ENCODE assay signal across 8 mouse cellular contexts in the genomic region with DNA sequence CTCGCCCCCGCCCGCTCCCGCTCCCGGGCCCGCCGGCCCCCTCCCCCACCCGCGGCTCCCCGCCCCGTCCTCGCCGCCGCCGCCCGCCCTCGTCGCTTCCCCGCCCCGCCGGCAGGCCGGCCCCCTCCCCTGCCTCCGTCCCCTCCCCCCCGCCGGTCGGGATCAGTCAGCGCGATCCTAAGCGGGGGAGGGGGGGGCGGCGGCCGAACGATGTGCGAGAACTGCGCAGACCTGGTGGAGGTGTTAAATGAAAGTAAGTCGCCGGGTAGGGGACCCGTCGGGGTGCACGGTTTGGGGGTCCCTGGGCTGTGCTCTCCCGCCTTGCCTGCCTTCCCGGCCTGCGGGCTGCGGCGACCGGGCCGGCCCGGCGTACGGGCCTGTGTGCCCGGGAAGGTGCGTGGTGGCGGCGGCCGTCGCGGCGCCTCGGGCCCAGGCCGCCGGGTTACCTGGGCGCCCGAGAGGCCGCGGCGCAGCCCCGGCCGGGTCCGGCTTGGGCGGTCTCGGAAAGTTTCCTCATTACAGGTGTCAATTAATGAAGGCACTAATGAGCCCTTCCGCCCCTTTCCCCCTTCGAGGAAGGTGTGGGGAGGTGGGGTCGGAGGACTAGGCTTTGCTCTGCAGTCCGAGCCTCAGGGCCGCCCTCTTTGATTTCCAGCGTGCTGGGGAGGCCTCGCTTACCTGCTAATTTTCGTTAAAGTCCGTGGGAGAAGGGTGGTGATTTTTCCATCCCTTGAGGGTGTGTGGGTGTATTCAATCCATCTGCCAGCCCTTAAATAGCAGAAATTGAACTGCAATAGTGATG. TPM values are rescaled to one million over a fixed set of nuclear protein-coding genes. Genes with fewer than 3 reads are reported as not detected.
DNase-seq lines count a peak whose midpoint lies in the region; ATAC-seq and TF ChIP-seq lines count a peak whose summit lies in the region.

Usp34 (plus strand) TSS at position 132 of the 802 bp plus-strand sequence.

- peak within 1 kb of the TSS; percentile 99 for H3K27ac ChIP-seq in heart, embryonic 13.5 days (replicated peaks)
- peak within 1 kb of the TSS; percentile 99 for H3K27ac ChIP-seq in liver, embryonic 15.5 days (replicated peaks)
- peak within 1 kb of the TSS; percentile 85 for H3K27ac ChIP-seq in neural tube, embryonic 12.5 days
- H3K27ac ChIP-seq in stomach, postnatal 0 days (replicated peaks): peak within 1 kb of the TSS; percentile 99

- peaks cover 20% of the 10 kb centered on the region for H3K4me1 ChIP-seq in heart, embryonic 13.5 days
- H3K4me1 ChIP-seq in liver, embryonic 15.5 days (replicated peaks): peaks cover 29% of the 10 kb centered on the region
- peaks cover 11% of the 10 kb centered on the region for H3K4me1 ChIP-seq in neural tube, embryonic 12.5 days
- H3K4me1 ChIP-seq in stomach, postnatal 0 days (replicated peaks; ENCODE audit: control insufficient read depth, insufficient read depth): peaks cover 2% of the 10 kb centered on the region; the same call in 1 of the 2 replicates

- H3K4me2 ChIP-seq in heart, embryonic 13.5 days: peak within 1 kb of the TSS; percentile 81
- H3K4me2 ChIP-seq in liver, embryonic 15.5 days: peak within 1 kb of the TSS; percentile 83
- H3K4me2 ChIP-seq in neural tube, embryonic 12.5 days (replicated peaks): peak within 1 kb of the TSS; percentile 56
- H3K4me2 ChIP-seq in stomach, postnatal 0 days (replicated peaks; ENCODE audit: low read depth): peak within 1 kb of the TSS; percentile 69

- H3K9ac ChIP-seq in heart, embryonic 13.5 days: peak within 1 kb of the TSS; percentile 99
- peak within 1 kb of the TSS; percentile 99 for H3K9ac ChIP-seq in liver, embryonic 15.5 days
- H3K9ac ChIP-seq in neural tube, embryonic 12.5 days: peak within 1 kb of the TSS; percentile 91
- peak within 1 kb of the TSS; percentile 98 for H3K9ac ChIP-seq in stomach, postnatal 0 days (ENCODE audit: low read length)

- no peaks in the 10 kb centered on the region for H3K27me3 ChIP-seq in heart, embryonic 13.5 days (replicated peaks)
- H3K27me3 ChIP-seq in liver, embryonic 15.5 days: no peaks in the 10 kb centered on the region
- H3K27me3 ChIP-seq in neural tube, embryonic 12.5 days (replicated peaks): no peaks in the 10 kb centered on the region
- H3K27me3 ChIP-seq in stomach, postnatal 0 days (ENCODE audit: control insufficient read depth, insufficient read depth, low read length): no peaks in the 10 kb centered on the region

- peaks cover 12% of the 10 kb centered on the region for H3K36me3 ChIP-seq in heart, embryonic 13.5 days
- H3K36me3 ChIP-seq in liver, embryonic 15.5 days (replicated peaks): 0 out of 2 replicates have a peak, but pooled peaks cover 4% of the 10 kb centered on the region
- no peaks in the 10 kb centered on the region for H3K36me3 ChIP-seq in neural tube, embryonic 12.5 days
- H3K36me3 ChIP-seq in stomach, postnatal 0 days (ENCODE audit: control insufficient read depth, insufficient read depth, low read length): no peaks in the 10 kb centered on the region

- no peak for ATAC-seq in erythroid progenitor cell, adult 5-6 weeks (replicated peaks; ENCODE audit: low FRiP score, poor library complexity, severe bottlenecking)
- ATAC-seq in heart, embryonic 13.5 days (ENCODE audit: extremely low read depth, insufficient number of reproducible peaks, low FRiP score, low TSS enrichment): peak; percentile 52
- ATAC-seq in liver, embryonic 15.5 days (ENCODE audit: insufficient read depth): peak; percentile 60
- peak; percentile 66 for ATAC-seq in neural tube, embryonic 12.5 days (ENCODE audit: low FRiP score, low read depth)
- ATAC-seq in stomach, postnatal 0 days (ENCODE audit: low FRiP score, low TSS enrichment): peak; percentile 66

- TF ChIP-seq EP300 in stomach, postnatal 0 days (optimal IDR thresholded peaks at IDR 0.05): no peak

- peak; percentile 80 for DNase-seq in CD4-positive, CD25-positive, alpha-beta regulatory T cell, adult 2 months (ENCODE audit: low read depth, low spot score)
- peak; percentile 62 for DNase-seq in brain, adult 2 months (ENCODE audit: low read depth, low spot score)
- peak; percentile 89 for DNase-seq in kidney, postnatal 10 days
- DNase-seq in stomach, postnatal 0 days (ENCODE audit: low spot score): peak; percentile 86

- under 1% methylated on average over 45 of the region's 80 CpGs for WGBS in heart, embryonic 13.5 days
- under 1% methylated on average over 74 of the region's 80 CpGs for whole genome bisulfite sequencing in liver, embryonic 15.5 days (ENCODE audit: insufficient replicate concordance)
- under 1% methylated on average over 64 of the region's 80 CpGs for WGBS in neural tube, embryonic 12.5 days
- WGBS in stomach, postnatal 0 days: under 1% methylated on average over 28 of the region's 80 CpGs

- no peaks in the 10 kb centered on the region for H3K9me3 ChIP-seq in heart, embryonic 13.5 days
- H3K9me3 ChIP-seq in liver, embryonic 15.5 days (replicated peaks): no peaks in the 10 kb centered on the region
- no peaks in the 10 kb centered on the region for H3K9me3 ChIP-seq in neural tube, embryonic 12.5 days
- H3K9me3 ChIP-seq in stomach, postnatal 0 days (ENCODE audit: control insufficient read depth, low read length): no peaks in the 10 kb centered on the region

- H3K4me3 ChIP-seq in heart, embryonic 13.5 days: peak within 1 kb of the TSS; percentile 96
- H3K4me3 ChIP-seq in liver, embryonic 15.5 days (replicated peaks): peak within 1 kb of the TSS; percentile 99
- peak within 1 kb of the TSS; percentile 86 for H3K4me3 ChIP-seq in neural tube, embryonic 12.5 days
- H3K4me3 ChIP-seq in stomach, postnatal 0 days (ENCODE audit: low read depth, low read length): peak within 1 kb of the TSS; percentile 94

- no peak for TF ChIP-seq CTCF in stomach, postnatal 0 days (IDR thresholded peaks at IDR 0.05; ENCODE audit: low read depth)

RNA-seq across cellular contexts. Expression of gene Usp34, which starts in this region (rescaled TPM):
- total RNA-seq in erythroid progenitor cell, adult 5-6 weeks (2015; ENCODE audit: low replicate concordance): 73.5 and 161 TPM in 2 replicates
- total RNA-seq in erythroid progenitor cell, adult 5-6 weeks (2017; ENCODE audit: low replicate concordance): 69.0 and 77.5 TPM in 2 replicates
- 14.0 and 14.6 TPM in 2 replicates for polyA plus RNA-seq in heart, embryonic 13.5 days (2015; fragmentation: Nextera tagmentation; extraction: Ambion mirVana)
- 7.7 and 8.3 TPM in 2 replicates for polyA plus RNA-seq in liver, embryonic 15.5 days (2015; fragmentation: Nextera tagmentation; extraction: Ambion mirVana)
- 26.5 and 28.5 TPM in 2 replicates for polyA plus RNA-seq in neural tube, embryonic 12.5 days (2016; fragmentation: Nextera tagmentation; extraction: Ambion mirVana)
- 11.8 and 12.8 TPM in 2 replicates for polyA plus RNA-seq in stomach, postnatal 0 days (2015; fragmentation: Nextera tagmentation; extraction: Ambion mirVana)
